Mouse (Mus musculus) spleen, adult 2 months (tissue): ENCODE results near the gene Ttc39d.

ENCODE experiments used
- CTCF ChIP-seq: fragments of 200-500 bp; IDR thresholded peaks from 2 replicates; pipeline ENCODE4 v1.5.1; 2011; ENCODE audit warnings: mild to moderate bottlenecking, inconsistent platforms; ENCODE audit not compliant: insufficient read depth, insufficient read length, insufficient replicate concordance; ENCODE audit errors: extremely low read depth
- POLR2A ChIP-seq: fragments of 200-500 bp; IDR thresholded peaks from 2 replicates; pipeline ENCODE4 v1.6.1; 2011; ENCODE audit warnings: low read depth, low read length, inconsistent platforms

DNA sequence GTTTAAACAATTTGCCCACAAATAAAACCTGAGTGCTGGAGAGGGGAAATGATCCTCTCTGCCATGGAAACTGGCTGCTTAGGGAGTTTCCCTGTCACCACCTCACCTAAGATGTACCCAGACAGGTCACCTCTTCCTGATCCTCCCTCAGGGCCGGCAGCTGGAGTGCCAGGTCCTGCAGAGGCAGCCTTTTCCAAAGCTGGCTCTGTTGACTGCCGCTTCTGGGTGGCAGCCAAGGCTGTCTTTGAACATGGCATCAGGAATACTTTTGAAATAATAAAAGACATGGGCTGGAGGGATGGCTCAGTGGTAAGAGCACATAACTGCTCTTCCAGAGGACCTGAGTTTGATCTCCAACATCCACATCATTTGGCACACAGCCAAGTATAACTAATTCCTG lies 22.1 kb downstream of the Ttc39d start:
- no peak for TF ChIP-seq CTCF
- TF ChIP-seq POLR2A, result no peak
